Mouse (Mus musculus): ENCODE measurements around the gene AU040320. TPM values are rescaled to one million over a fixed set of nuclear protein-coding genes. Genes with fewer than 3 reads are reported as not detected.

AU040320 gene
- polyA plus RNA-seq, 1 experiment from 2014 or later: 20.9 TPM

DNA sequence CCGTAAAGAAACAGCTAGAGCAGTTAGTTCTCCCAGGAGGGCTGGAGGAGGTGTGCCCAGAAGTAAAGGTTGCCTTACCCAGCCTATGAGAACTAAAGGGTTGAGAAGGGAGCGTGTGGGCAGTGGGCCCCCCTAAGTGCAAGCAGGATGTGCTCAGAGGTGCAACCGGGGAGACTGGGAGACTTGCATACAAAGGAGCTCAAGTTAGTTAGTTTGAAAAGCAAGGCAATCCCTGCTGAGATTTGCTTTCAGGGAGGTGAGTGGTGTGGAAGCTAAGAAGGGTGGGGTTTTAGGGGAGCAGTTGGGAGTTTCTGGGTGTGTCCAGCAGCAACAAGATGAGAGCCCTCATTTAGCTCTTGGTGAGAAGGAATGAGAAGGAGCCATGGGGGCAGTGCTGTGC, 89.6 kb downstream of the AU040320 start:
- no peak overlapping the region for H3K27ac ChIP-seq (ENCODE audit: low read depth)
- no peak overlapping the region for H3K4me3 ChIP-seq (ENCODE audit: low read depth, low read length)
- 57% methylated on average over 3 of the region's 3 CpGs for WGBS
- no peaks in the 10 kb centered on the region for H3K9me3 ChIP-seq (ENCODE audit: low read depth, low read length)
- no peak overlapping the region for H3K4me2 ChIP-seq
- no peaks in the 10 kb centered on the region for H3K4me1 ChIP-seq (ENCODE audit: insufficient read depth)
- DNase-seq: no peak
- H3K36me3 ChIP-seq (ENCODE audit: insufficient read depth): peaks cover 47% of the 10 kb centered on the region
- no peaks in the 10 kb centered on the region for H3K27me3 ChIP-seq (ENCODE audit: insufficient read depth, low read length)
- H3K9ac ChIP-seq: no peak overlapping the region
- TF ChIP-seq CTCF (IDR thresholded peaks at IDR 0.05; ENCODE audit: low read depth): no peak
- ATAC-seq (ENCODE audit: insufficient read depth): no peak

DNA sequence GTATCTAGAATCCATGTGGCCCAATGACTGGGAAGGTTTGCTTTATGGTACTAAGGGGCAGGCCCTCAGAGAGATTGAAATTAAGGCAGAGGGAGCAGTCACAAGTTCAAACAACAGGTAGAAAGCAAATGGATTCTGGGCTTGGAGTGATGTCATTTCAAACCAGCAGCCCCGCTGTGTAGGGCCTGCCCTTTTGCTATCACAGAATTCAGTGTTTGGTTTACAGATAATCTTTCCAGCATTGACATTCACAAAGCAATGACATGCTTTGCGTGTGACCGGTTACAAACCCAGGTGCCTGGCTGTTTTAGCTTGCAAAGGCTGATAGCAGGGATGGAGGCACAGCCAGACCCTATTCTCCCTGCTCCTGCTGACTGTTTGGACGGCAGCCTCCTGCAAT, 92.3 kb downstream of the AU040320 start:
- H3K9ac ChIP-seq: no peak overlapping the region
- no peak overlapping the region for H3K4me3 ChIP-seq (ENCODE audit: low read depth, low read length)
- WGBS: 59% methylated on average over 4 of the region's 4 CpGs
- ATAC-seq (ENCODE audit: insufficient read depth) (no peak), DNase-seq (no peak)
- no peak overlapping the region for H3K4me2 ChIP-seq
- H3K4me1 ChIP-seq (ENCODE audit: insufficient read depth): no peaks in the 10 kb centered on the region
- H3K27ac ChIP-seq (ENCODE audit: low read depth): no peak overlapping the region
- H3K9me3 ChIP-seq (ENCODE audit: low read depth, low read length): no peaks in the 10 kb centered on the region
- peaks cover 66% of the 10 kb centered on the region for H3K36me3 ChIP-seq (ENCODE audit: insufficient read depth)
- H3K27me3 ChIP-seq (ENCODE audit: insufficient read depth, low read length): no peaks in the 10 kb centered on the region
- TF ChIP-seq CTCF (IDR thresholded peaks at IDR 0.05; ENCODE audit: low read depth): no peak

DNA sequence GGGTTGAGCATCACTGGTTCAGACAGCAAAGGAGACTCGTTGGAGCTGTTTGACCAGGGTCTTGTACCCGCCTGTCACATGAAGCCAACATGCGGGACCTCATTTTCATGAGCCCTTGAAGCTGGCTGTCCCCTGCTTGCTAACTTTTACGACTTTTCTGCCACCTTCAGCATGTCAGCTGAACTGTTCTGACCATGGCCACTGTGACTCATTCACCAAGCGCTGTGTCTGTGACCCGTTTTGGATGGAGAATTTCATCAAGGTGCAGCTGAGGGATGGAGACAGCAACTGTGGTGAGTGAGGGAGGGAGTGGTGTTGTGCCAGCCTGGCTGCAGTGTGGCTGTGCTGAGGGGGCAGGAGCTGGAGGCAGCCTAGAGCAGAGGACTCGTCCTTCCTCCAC, 93.6 kb downstream of the AU040320 start:
- Histone ChIP-seq H3K4me2 (no peak overlapping the region), H3K9ac (no peak overlapping the region), H3K36me3 (ENCODE audit: insufficient read depth) (peaks cover 57% of the 10 kb centered on the region), H3K4me3 (ENCODE audit: low read depth, low read length) (no peak overlapping the region), H3K9me3 (ENCODE audit: low read depth, low read length) (no peaks in the 10 kb centered on the region), H3K27me3 (ENCODE audit: insufficient read depth, low read length) (no peaks in the 10 kb centered on the region), H3K4me1 (ENCODE audit: insufficient read depth) (no peaks in the 10 kb centered on the region), H3K27ac (ENCODE audit: low read depth) (no peak overlapping the region)
- TF ChIP-seq CTCF (IDR thresholded peaks at IDR 0.05; ENCODE audit: low read depth): no peak
- 60% methylated on average over 7 of the region's 7 CpGs for WGBS
- DNase-seq: no peak
- no peak for ATAC-seq (ENCODE audit: insufficient read depth)

DNA sequence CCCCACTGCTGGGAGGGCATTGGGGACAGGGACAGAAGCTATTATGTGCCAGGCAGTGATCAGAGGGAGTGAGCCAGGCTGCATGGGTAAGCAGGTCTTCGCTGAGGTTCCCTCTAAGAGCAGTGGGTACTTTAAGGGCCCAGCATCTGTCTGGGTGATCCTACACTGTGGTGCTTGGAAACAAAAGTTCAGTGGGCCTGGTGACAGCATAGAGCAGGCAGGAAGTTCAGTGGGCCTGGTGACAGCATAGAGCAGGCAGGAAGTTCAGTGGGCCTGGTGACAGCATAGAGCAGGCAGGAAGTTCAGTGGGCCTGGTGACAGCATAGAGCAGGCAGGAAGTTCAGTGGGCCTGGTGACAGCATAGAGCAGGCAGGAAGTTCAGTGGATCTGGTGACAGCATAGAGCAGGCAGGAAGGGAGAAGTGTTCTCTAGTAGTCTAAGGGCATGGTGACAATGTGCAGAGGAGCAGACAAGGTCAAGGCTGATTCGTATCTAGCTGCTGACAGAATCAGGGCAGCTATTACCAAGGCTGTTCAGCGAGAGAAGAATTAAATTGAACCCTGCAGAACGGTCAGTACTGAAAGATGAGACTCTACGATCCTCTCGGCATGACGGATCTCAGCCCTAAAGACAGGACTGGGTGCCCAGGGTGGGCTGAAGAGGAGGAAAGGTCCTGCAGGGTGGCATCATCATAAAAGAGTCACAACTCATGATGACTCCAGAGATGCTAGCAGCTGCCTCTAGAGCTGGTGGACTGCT, 96.9 kb downstream of the AU040320 start:
- ATAC-seq (ENCODE audit: insufficient read depth) (no peak), DNase-seq (no peak)
- Histone ChIP-seq H3K27ac (ENCODE audit: low read depth) (peak overlapping the region; percentile 58; the same call in 1 of the 2 replicates), H3K9ac (no peak overlapping the region), H3K27me3 (ENCODE audit: insufficient read depth, low read length) (no peaks in the 10 kb centered on the region), H3K4me1 (ENCODE audit: insufficient read depth) (no peaks in the 10 kb centered on the region), H3K4me3 (ENCODE audit: low read depth, low read length) (no peak overlapping the region), H3K9me3 (ENCODE audit: low read depth, low read length) (no peaks in the 10 kb centered on the region), H3K4me2 (no peak overlapping the region), H3K36me3 (ENCODE audit: insufficient read depth) (peaks cover 67% of the 10 kb centered on the region)
- 70% methylated on average over 7 of the region's 7 CpGs for WGBS
- no peak for TF ChIP-seq CTCF (IDR thresholded peaks at IDR 0.05; ENCODE audit: low read depth)

DNA sequence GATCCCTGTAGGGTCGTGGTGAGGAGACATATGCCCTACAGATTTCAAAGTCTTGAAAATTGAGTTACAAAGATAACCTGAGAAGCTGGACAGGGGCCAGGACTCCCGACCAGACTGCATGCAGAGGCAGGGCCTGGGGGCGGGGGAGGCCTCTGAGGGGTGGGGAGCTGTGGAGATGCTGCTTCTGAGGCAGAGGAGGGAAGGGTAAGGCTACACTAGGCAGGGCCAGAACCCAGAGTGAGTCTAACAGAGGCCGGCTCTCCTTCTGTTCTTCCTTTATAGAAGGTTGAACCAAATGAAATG, 97.4 kb downstream of the AU040320 start:
- Histone ChIP-seq H3K4me3 (ENCODE audit: low read depth, low read length) (no peak overlapping the region), H3K9ac (no peak overlapping the region), H3K4me2 (no peak overlapping the region), H3K27me3 (ENCODE audit: insufficient read depth, low read length) (no peaks in the 10 kb centered on the region), H3K9me3 (ENCODE audit: low read depth, low read length) (no peaks in the 10 kb centered on the region), H3K36me3 (ENCODE audit: insufficient read depth) (peaks cover 67% of the 10 kb centered on the region), H3K4me1 (ENCODE audit: insufficient read depth) (no peaks in the 10 kb centered on the region), H3K27ac (ENCODE audit: low read depth) (no peak overlapping the region)
- ATAC-seq (ENCODE audit: insufficient read depth) (no peak), DNase-seq (no peak)
- TF ChIP-seq CTCF (IDR thresholded peaks at IDR 0.05; ENCODE audit: low read depth): no peak
- WGBS: 47% methylated on average over 4 of the region's 4 CpGs

DNA sequence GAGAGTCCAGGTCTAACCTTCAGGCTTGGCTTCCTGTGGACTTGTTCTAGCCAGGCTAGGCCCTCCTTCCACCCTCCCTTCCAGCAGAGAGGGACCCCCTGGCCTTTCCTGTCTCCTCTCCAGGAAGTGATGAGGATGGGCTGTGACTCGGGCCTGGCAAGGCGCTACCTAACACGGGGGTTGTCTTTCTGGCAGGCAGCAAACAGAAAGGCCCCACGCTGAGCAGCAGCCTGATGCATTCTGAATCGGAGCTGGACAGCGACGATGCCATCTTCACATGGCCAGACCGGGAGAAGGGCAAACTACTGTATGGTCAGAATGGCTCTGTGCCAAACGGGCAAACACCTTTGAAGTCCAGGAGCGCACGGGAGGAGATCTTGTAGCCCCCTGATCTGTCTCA, 99.6 kb downstream of the AU040320 start:
- H3K9ac ChIP-seq: no peak overlapping the region
- no peaks in the 10 kb centered on the region for H3K9me3 ChIP-seq (ENCODE audit: low read depth, low read length)
- ATAC-seq (ENCODE audit: insufficient read depth): no peak
- H3K4me2 ChIP-seq: no peak overlapping the region
- H3K4me1 ChIP-seq (ENCODE audit: insufficient read depth): no peaks in the 10 kb centered on the region
- no peak overlapping the region for H3K27ac ChIP-seq (ENCODE audit: low read depth)
- H3K4me3 ChIP-seq (ENCODE audit: low read depth, low read length): no peak overlapping the region
- TF ChIP-seq CTCF (IDR thresholded peaks at IDR 0.05; ENCODE audit: low read depth): no peak
- peaks cover 51% of the 10 kb centered on the region for H3K36me3 ChIP-seq (ENCODE audit: insufficient read depth)
- 48% methylated on average over 11 of the region's 11 CpGs for WGBS
- no peak for DNase-seq
- no peaks in the 10 kb centered on the region for H3K27me3 ChIP-seq (ENCODE audit: insufficient read depth, low read length)

DNA sequence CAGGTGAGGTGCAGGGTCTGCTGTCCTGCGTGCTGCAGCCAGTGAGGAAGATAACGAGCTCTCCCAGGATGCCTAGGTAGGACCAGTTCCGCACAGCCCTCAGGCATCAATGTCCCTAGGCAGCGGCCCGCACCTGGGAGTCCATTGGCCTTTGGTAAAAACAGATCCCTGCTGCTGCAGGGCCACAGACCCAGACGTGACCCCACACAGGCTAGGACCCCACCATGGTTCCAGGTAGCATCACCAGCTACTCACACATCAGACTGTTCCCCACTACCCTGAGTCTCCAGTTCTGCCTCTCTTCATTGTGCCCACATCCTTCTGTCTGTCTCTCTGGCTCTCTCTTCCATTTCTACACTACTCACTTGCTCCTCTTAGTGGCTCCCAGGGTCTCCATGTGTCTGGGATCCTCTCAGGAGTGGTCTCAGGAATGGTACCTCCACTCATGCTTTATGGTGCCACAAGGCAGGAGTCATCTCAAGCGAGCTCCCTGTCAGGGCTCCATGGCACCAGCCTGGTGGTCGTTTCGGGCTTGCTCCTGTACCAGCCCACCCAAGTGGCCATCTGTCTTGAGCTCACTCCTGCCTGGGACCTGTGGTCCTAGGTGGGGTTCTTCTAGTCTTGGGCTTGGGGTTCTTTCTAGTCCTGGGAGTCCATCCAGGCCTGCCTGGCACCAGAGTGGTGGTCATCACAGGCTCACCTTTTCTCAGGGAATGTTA, 107.1 kb downstream of the AU040320 start:
- no peaks in the 10 kb centered on the region for H3K27me3 ChIP-seq (ENCODE audit: insufficient read depth, low read length)
- WGBS: 86% methylated on average over 9 of the region's 9 CpGs
- no peak for DNase-seq
- no peak overlapping the region for H3K9ac ChIP-seq
- H3K27ac ChIP-seq (ENCODE audit: low read depth): no peak overlapping the region
- no peaks in the 10 kb centered on the region for H3K4me1 ChIP-seq (ENCODE audit: insufficient read depth)
- ATAC-seq (ENCODE audit: insufficient read depth): no peak
- no peak overlapping the region for H3K4me3 ChIP-seq (ENCODE audit: low read depth, low read length)
- H3K9me3 ChIP-seq (ENCODE audit: low read depth, low read length): no peaks in the 10 kb centered on the region
- H3K36me3 ChIP-seq (ENCODE audit: insufficient read depth): peaks cover 48% of the 10 kb centered on the region
- no peak for TF ChIP-seq CTCF (IDR thresholded peaks at IDR 0.05; ENCODE audit: low read depth)
- no peak overlapping the region for H3K4me2 ChIP-seq
